Mouse (Mus musculus) liver, embryonic 14.5 days (tissue): ENCODE data around the gene Fam160a2.

Source experiments
- CTCF ChIP-seq: IDR thresholded peaks from 2 replicates; pipeline ENCODE4 v1.5.1; 2016; ENCODE audit warnings: antibody characterized with exemption, low read depth, control low read depth
- EP300 ChIP-seq: IDR thresholded peaks from 2 replicates; pipeline ENCODE4 v1.6.1; 2016; ENCODE audit warnings: antibody characterized with exemption, low read depth

- no peak for TF ChIP-seq CTCF
- TF ChIP-seq EP300 = no peak
Observed at GRCm38 (mm10) chr7:105426051-105426450, 26.2 kb upstream of the Fam160a2 start.
